ENCODE assay signal across 8 mouse cellular contexts in genomic region chr8:120516182-120516755, GRCm38 (mm10).
DNase-seq lines count a peak whose midpoint lies in the region; ATAC-seq and TF ChIP-seq lines count a peak whose summit lies in the region.

No protein-coding gene starts in this region.

- DNase-seq in heart, adult 8-10 months (ENCODE audit: low spot score): no peak
- DNase-seq in embryonic facial prominence, embryonic 14.5 days (ENCODE audit: low spot score): peak; percentile 80
- DNase-seq in hindbrain, postnatal 0 days (ENCODE audit: low spot score): peak; percentile 73
- no peak for DNase-seq in layer of hippocampus, postnatal 36 days
- no peak for DNase-seq in natural killer cell, adult 2 months (ENCODE audit: low spot score in 2 of 2)

- H3K4me3 ChIP-seq in heart, embryonic 11.5 days (ENCODE audit: low read depth, low read length): no peak overlapping the region
- H3K4me3 ChIP-seq in embryonic facial prominence, embryonic 14.5 days (ENCODE audit: low read depth, low read length): no peak overlapping the region
- H3K4me3 ChIP-seq in hindbrain, postnatal 0 days (ENCODE audit: low read length): no peak overlapping the region
- no peak overlapping the region for H3K4me3 ChIP-seq in myocyte

- no peak for TF ChIP-seq POLR2A in myocyte (IDR thresholded peaks at IDR 0.05; ENCODE audit: insufficient read length, low read depth)

- 13% methylated on average over 11 of the region's 12 CpGs for WGBS in heart, embryonic 11.5 days (ENCODE audit: insufficient replicate concordance)
- 17% methylated on average over 11 of the region's 12 CpGs for WGBS in embryonic facial prominence, embryonic 14.5 days
- WGBS in hindbrain, postnatal 0 days: 25% methylated on average over 12 of the region's 12 CpGs

- peaks cover 88% of the 10 kb centered on the region for H3K4me1 ChIP-seq in heart, embryonic 11.5 days (ENCODE audit: control insufficient read depth, insufficient read depth, low read length)
- H3K4me1 ChIP-seq in embryonic facial prominence, embryonic 14.5 days (ENCODE audit: control insufficient read depth, insufficient read depth, low read length): peaks cover 71% of the 10 kb centered on the region
- H3K4me1 ChIP-seq in hindbrain, postnatal 0 days (ENCODE audit: insufficient read depth, low read length): peaks cover 50% of the 10 kb centered on the region

- H3K27ac ChIP-seq in heart, embryonic 11.5 days (ENCODE audit: low read depth, low read length): peak overlapping the region; percentile 42; the same call in 1 of the 2 replicates
- no peak overlapping the region for H3K27ac ChIP-seq in embryonic facial prominence, embryonic 14.5 days (replicated peaks; ENCODE audit: low read depth, low read length)
- peak overlapping the region; percentile 41; the same call in 1 of the 2 replicates for H3K27ac ChIP-seq in hindbrain, postnatal 0 days

- no peaks in the 10 kb centered on the region for H3K27me3 ChIP-seq in heart, embryonic 11.5 days (ENCODE audit: control insufficient read depth, insufficient read depth, low read length)
- no peaks in the 10 kb centered on the region for H3K27me3 ChIP-seq in embryonic facial prominence, embryonic 14.5 days (replicated peaks; ENCODE audit: control insufficient read depth, insufficient read depth, low read length)
- H3K27me3 ChIP-seq in hindbrain, postnatal 0 days (ENCODE audit: insufficient read depth, low read length): no peaks in the 10 kb centered on the region
- no peaks in the 10 kb centered on the region for H3K27me3 ChIP-seq in myocyte (ENCODE audit: control insufficient read depth, insufficient read depth, insufficient read length)

- no peak for TF ChIP-seq CTCF in hindbrain, postnatal 0 days (IDR thresholded peaks at IDR 0.05; ENCODE audit: low read depth)

- H3K9me3 ChIP-seq in heart, embryonic 11.5 days (replicated peaks; ENCODE audit: control insufficient read depth, low read length): no peaks in the 10 kb centered on the region
- H3K9me3 ChIP-seq in embryonic facial prominence, embryonic 14.5 days (ENCODE audit: control insufficient read depth, low read length): no peaks in the 10 kb centered on the region
- H3K9me3 ChIP-seq in hindbrain, postnatal 0 days (ENCODE audit: low read length): no peaks in the 10 kb centered on the region

- H3ac ChIP-seq in myocyte (ENCODE audit: control insufficient read depth, insufficient read length): no peak overlapping the region

- H3K9ac ChIP-seq in heart, embryonic 11.5 days (ENCODE audit: low read depth, low read length): 0 out of 2 replicates have a peak overlapping the region, but pooled peaks have one; percentile 50
- H3K9ac ChIP-seq in embryonic facial prominence, embryonic 14.5 days (ENCODE audit: low read depth, low read length): peak overlapping the region; percentile 20; the same call in 1 of the 2 replicates
- no peak overlapping the region for H3K9ac ChIP-seq in hindbrain, postnatal 0 days (replicated peaks; ENCODE audit: low read length)

- H3K4me2 ChIP-seq in heart, embryonic 11.5 days: peak overlapping the region; percentile 46
- H3K4me2 ChIP-seq in embryonic facial prominence, embryonic 14.5 days (ENCODE audit: low read depth, low read length): peak overlapping the region; percentile 30
- 0 out of 2 replicates have a peak overlapping the region, but pooled peaks have one; percentile 23 for H3K4me2 ChIP-seq in hindbrain, postnatal 0 days (ENCODE audit: low read depth, low read length)
- H3K4me2 ChIP-seq in myocyte (ENCODE audit: low read depth): no peak overlapping the region

- peak; percentile 36; the same call in 1 of the 2 replicates for ATAC-seq in heart, embryonic 11.5 days (replicated peaks; ENCODE audit: insufficient number of reproducible peaks, low FRiP score, low TSS enrichment)
- peak; percentile 4; the same call in 1 of the 2 replicates for ATAC-seq in embryonic facial prominence, embryonic 14.5 days (ENCODE audit: low read depth)
- no peak for ATAC-seq in hindbrain, postnatal 0 days
- no peak for ATAC-seq in frontal cortex, adult (ENCODE audit: low TSS enrichment)

- peaks cover 13% of the 10 kb centered on the region for H3K79me2 ChIP-seq in myocyte (ENCODE audit: control insufficient read depth, insufficient read depth)

- H3K36me3 ChIP-seq in heart, embryonic 11.5 days (ENCODE audit: control insufficient read depth, insufficient read depth, low read length): no peaks in the 10 kb centered on the region
- H3K36me3 ChIP-seq in embryonic facial prominence, embryonic 14.5 days (ENCODE audit: control insufficient read depth, insufficient read depth, low read length): no peaks in the 10 kb centered on the region
- H3K36me3 ChIP-seq in hindbrain, postnatal 0 days (ENCODE audit: insufficient read depth, low read length): no peaks in the 10 kb centered on the region
- H3K36me3 ChIP-seq in myocyte (ENCODE audit: control insufficient read depth, insufficient read depth): no peaks in the 10 kb centered on the region

TF ChIP-seq in myocyte, 11 proteins besides CTCF, POLR2A, EP300 and RAD21:
- TF ChIP-seq MYOD1 (IDR thresholded peaks at IDR 0.05; ENCODE audit: control insufficient read depth in 1 of 3, insufficient read length in 2 of 3, low read depth in 2 of 3): peak in 1 of 3 experiments; percentile 32
- no peak for TF ChIP-seq SRF (IDR thresholded peaks at IDR 0.05; ENCODE audit: control insufficient read depth, insufficient read length, low read depth)
- peak in 2 of 3 experiments; percentile 14 to 49 for TF ChIP-seq MYOG (IDR thresholded peaks at IDR 0.05; ENCODE audit: control insufficient read depth in 1 of 3, insufficient read depth in 1 of 3, insufficient read length in 2 of 3, low read depth in 2 of 3)
- TF ChIP-seq CEBPB (IDR thresholded peaks at IDR 0.05; ENCODE audit: insufficient read depth, poor library complexity, severe bottlenecking): no peak
- TF ChIP-seq REST (IDR thresholded peaks at IDR 0.05; ENCODE audit: insufficient read depth, insufficient read length): no peak
- TF ChIP-seq TCF3 (IDR thresholded peaks at IDR 0.05; ENCODE audit: insufficient read length, low read depth): no peak
- TF ChIP-seq POLR2AphosphoS2 (IDR thresholded peaks at IDR 0.05; ENCODE audit: insufficient read length, low read depth): no peak
- no peak for TF ChIP-seq USF1 (IDR thresholded peaks at IDR 0.05; ENCODE audit: low read depth)
- TF ChIP-seq MAX (IDR thresholded peaks at IDR 0.05; ENCODE audit: low read depth): no peak

Comparison
In these comparisons a context has a peak if more than half of its experiments do, and no peak if none do; other contexts are left out.
1. ATAC-seq: peak in heart, embryonic 11.5 days (single experiment) and embryonic facial prominence, embryonic 14.5 days (single experiment); none in hindbrain, postnatal 0 days (single experiment) and frontal cortex, adult (single experiment).
2. DNase-seq: peak in embryonic facial prominence, embryonic 14.5 days (single experiment) and hindbrain, postnatal 0 days (single experiment); none in heart, adult 8-10 months (single experiment), layer of hippocampus, postnatal 36 days (0 of 2) and natural killer cell, adult 2 months (0 of 2).